Mouse (Mus musculus) bone marrow macrophage, adult 2 months (primary cell): ENCODE results near the gene Iqsec1.

Experiments used
- CTCF ChIP-seq: IDR thresholded peaks from 2 replicates; pipeline ENCODE4 v1.5.1; 2012; ENCODE audit warnings: low read depth, mild to moderate bottlenecking, low read length, moderate library complexity
- POLR2A ChIP-seq: IDR thresholded peaks from 2 replicates; pipeline ENCODE4 v1.6.1; 2012; ENCODE audit warnings: mild to moderate bottlenecking, low read depth, low read length, borderline replicate concordance

- no peak for TF ChIP-seq CTCF
- no peak for TF ChIP-seq POLR2A
Measured at GRCm38 (mm10) chr6:90649279-90649678, 339.2 kb downstream of the Iqsec1 start.
